In the genomic region with DNA sequence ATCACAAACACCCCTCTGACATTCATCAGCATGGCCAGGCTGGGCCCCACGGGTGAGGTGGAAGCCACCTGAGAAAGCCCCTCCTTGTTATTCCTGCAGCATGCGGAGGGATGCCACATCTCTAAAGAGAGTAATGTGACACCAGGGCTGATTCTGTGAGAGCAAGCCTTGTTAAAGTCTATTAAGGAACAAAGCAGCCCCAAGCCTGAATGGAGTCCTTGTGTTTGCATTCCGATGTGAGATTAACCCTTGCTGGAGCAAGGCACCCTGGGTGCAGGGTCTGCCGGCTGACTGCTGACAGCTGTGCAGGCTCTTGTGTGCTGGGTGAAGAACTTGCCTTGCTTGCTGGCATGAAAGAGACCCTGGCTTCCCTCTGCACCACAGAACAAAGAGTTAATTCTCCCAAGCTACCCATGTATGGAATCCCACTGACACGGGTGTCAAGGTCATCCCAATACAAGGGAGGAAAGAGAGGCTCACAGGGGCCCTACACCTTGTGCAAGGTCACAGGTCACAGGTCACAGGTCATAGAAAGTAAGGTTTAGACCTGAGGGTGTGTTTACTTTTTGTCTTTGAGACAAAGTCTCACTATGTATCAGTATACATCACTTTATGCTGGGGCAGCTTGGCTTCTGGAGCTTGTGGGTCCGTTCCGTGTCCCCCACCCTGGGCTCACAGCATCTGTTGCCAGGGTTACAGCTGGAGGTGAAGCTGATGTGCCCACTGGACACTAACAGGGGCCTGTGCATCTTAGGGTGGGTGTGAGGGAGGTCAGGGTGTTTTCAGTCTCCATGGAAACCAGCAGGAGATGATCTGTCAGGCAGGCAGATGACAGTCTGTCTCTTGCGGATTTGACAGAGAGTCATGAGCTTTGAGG, we compare ENCODE assay signal across 10 mouse cellular contexts. TPM values are rescaled to one million over a fixed set of nuclear protein-coding genes. Genes with fewer than 3 reads are reported as not detected.
A peak's percentile ranks its signal among the peaks of the same experiment; 100 is the strongest.
DNase-seq lines count a peak whose midpoint lies in the region; ATAC-seq lines count a peak whose summit lies in the region.
"Had no signal": no experiment of that assay in that cellular context is flagged by ENCODE, and none has a peak within 500 bp of the region (broad histone marks: within the 10 kb centered on the region; RNA-seq: fewer than 3 reads in every experiment).

No protein-coding gene starts in this region.

- H3K9ac ChIP-seq in midbrain, embryonic 14.5 days (replicated peaks; ENCODE audit: low read length): no peak overlapping the region

- H3K4me2 ChIP-seq in midbrain, embryonic 14.5 days (ENCODE audit: low read length): 0 out of 2 replicates have a peak overlapping the region, but pooled peaks have one; percentile 15

- H3K9me3 ChIP-seq in midbrain, embryonic 14.5 days (ENCODE audit: control insufficient read depth, low read length): no peaks in the 10 kb centered on the region
- H3K9me3 ChIP-seq in heart, embryonic 10.5 days: no peaks in the 10 kb centered on the region

- H3K27me3 ChIP-seq in midbrain, embryonic 14.5 days (ENCODE audit: control insufficient read depth, insufficient read depth, low read length): no peaks in the 10 kb centered on the region; the same call in 1 of the 2 replicates
- peaks cover 44% of the 10 kb centered on the region for H3K27me3 ChIP-seq in heart, embryonic 10.5 days (ENCODE audit: insufficient read depth, poor library complexity, severe bottlenecking)

- no peak overlapping the region for H3K4me3 ChIP-seq in midbrain, embryonic 14.5 days (replicated peaks; ENCODE audit: low read depth, low read length)
- H3K4me3 ChIP-seq in heart, embryonic 10.5 days: no peak overlapping the region

- H3K36me3 ChIP-seq in midbrain, embryonic 14.5 days (ENCODE audit: control insufficient read depth, insufficient read depth, low read length): no peaks in the 10 kb centered on the region
- H3K36me3 ChIP-seq in heart, embryonic 10.5 days: no peaks in the 10 kb centered on the region

- H3K27ac ChIP-seq in midbrain, embryonic 14.5 days (replicated peaks; ENCODE audit: low read depth, low read length): no peak overlapping the region; the same call in 1 of the 2 replicates
- H3K27ac ChIP-seq in heart, embryonic 10.5 days: no peak overlapping the region

- H3K4me1 ChIP-seq in midbrain, embryonic 14.5 days (ENCODE audit: control insufficient read depth, insufficient read depth, low read length): peaks cover 30% of the 10 kb centered on the region
- H3K4me1 ChIP-seq in heart, embryonic 10.5 days: peaks cover 38% of the 10 kb centered on the region

- 2% methylated on average over 8 of the region's 8 CpGs for WGBS in midbrain, embryonic 14.5 days
- 13% methylated on average over 8 of the region's 8 CpGs for WGBS in heart, embryonic 10.5 days

- DNase-seq in R1 (ENCODE audit: low read depth, low spot score): peak; percentile 69
- peak; percentile 88 for DNase-seq in embryo, embryonic 10.5 days (ENCODE audit: low spot score)
- peak; percentile 69 for DNase-seq in forelimb bud, embryonic 11.5 days (ENCODE audit: low read depth, low spot score)
- DNase-seq in midbrain, embryonic 14.5 days: peak; percentile 67
- no peak for DNase-seq in heart, postnatal 4 days
- DNase-seq in heart, embryonic 10.5 days (ENCODE audit: low spot score): no peak
- no peak for DNase-seq in adrenal gland, postnatal 25 days
- DNase-seq in layer of hippocampus, adult 11-12 months (ENCODE audit: low spot score): no peak

- ATAC-seq in midbrain, embryonic 14.5 days (ENCODE audit: low FRiP score, low TSS enrichment): peak; percentile 24; the same call in 1 of the 2 replicates
- ATAC-seq: Patski had no signal

RNA-seq across cellular contexts. Expression of gene Sez6l, which starts 55.9 kb away (rescaled TPM):
- polyA plus RNA-seq in midbrain, embryonic 14.5 days (2014; fragmentation: Nextera tagmentation; extraction: Ambion mirVana): 46.3 and 49.9 TPM in 2 replicates
- total RNA-seq in heart, postnatal 4 days (2021): under 1 TPM; 0.52 TPM
- polyA plus RNA-seq in heart, embryonic 10.5 days (2016; fragmentation: Nextera tagmentation; extraction: Ambion mirVana): 0.16 and 0.63 TPM in 2 replicates
- 4.3 and 4.6 TPM in 2 replicates for total RNA-seq in adrenal gland, postnatal 25 days (2021)
- polyA plus RNA-seq: liver, adult 2 months had no signal

Comparison
In these comparisons a context has a peak if more than half of its experiments do, and no peak if none do; other contexts are left out.
1. DNase-seq: peak in R1 (single experiment), embryo, embryonic 10.5 days (single experiment), forelimb bud, embryonic 11.5 days (single experiment) and midbrain, embryonic 14.5 days (single experiment); none in heart, postnatal 4 days (single experiment), heart, embryonic 10.5 days (single experiment), adrenal gland, postnatal 25 days (single experiment) and layer of hippocampus, adult 11-12 months (single experiment).